Mouse (Mus musculus): Measurements from ENCODE around the gene Zfp710.
"Not testable (repeated sequence)": the region's sequence is repeated elsewhere in the genome, so short reads cannot be mapped to it uniquely, and the experiment has no call there.

Gene Zfp710

GRCm38 (mm10) chr7:80024521-80025390, at the start of gene Zfp710:
Gene Zfp710, plus strand, starts transcription at chr7:80024814.
- peak; percentile 52 for DNase-seq (ENCODE audit: low spot score)

DNA sequence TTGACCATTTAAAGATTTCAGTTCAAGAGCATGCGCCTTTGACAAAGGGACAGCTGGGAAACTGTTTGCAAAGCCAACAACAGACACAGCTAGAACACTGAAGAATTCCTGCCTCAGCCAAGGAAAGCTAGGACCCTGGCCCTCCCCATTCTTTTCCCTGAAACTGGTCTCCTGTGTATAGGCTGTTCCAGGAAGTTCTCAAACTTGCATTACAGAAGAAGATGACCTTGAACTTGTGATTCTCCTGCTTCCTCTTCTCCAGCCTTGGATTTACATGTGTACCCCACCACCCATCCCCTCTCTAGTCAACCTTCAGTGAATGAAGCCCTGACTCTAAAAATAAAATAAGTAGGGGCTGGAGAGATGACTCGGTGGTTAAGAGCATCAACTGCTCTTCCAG, 49.3 kb upstream of the Zfp710 start:
- DNase-seq (ENCODE audit: low spot score), result no peak

DNA sequence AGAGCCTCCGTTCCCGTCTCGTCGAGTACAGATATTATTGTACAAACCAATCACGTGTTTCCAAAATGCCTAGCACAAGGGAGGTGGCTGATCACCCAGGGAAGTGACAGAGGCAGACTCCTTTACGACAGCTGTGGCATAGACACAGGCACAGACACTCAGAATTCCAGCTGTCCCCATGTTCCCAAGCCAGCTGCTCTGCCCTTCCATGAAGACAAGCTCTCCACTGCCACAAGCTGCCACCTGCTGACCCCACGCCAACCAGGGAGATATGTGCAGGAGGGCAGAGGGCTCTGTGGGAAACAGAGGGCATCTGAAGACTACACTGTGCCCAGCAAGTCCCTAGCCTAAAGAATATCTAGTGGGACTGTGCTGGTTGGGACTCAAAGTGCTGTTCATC, 37.9 kb upstream of the Zfp710 start:
- no peak for DNase-seq (ENCODE audit: low spot score)

GRCm38 (mm10) chr7:79987745-79988144, 36.9 kb upstream of the Zfp710 start:
- no peak for DNase-seq (ENCODE audit: low spot score)

GRCm38 (mm10) chr7:79988466-79988865, 36.1 kb upstream of the Zfp710 start:
- DNase-seq (ENCODE audit: low spot score), result not testable (repeated sequence)

- no peak for DNase-seq (ENCODE audit: low spot score)
Observed at GRCm38 (mm10) chr7:79994476-79994875, 30.1 kb upstream of the Zfp710 start.

DNA sequence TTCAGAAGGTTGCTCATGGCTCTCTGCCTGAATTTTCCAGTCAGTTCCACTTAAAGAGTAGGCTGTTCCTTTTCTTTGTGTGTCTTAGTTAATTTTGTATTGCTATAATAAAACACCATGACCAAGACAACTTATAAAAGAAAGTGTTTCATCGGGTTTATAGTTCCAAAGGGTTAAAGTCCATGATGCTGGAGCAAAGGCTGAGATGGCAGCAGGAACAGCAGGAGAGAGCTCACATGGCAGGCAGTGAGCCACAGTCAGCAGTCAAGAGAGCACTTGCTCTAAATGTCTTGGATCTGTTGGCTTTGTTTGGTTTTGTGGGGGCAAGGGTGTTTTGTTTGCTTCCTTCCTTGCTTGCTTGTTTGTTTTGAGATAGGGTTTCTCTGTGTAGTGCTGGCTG, 26.9 kb upstream of the Zfp710 start:
- DNase-seq (ENCODE audit: low spot score), result no peak

- DNase-seq (ENCODE audit: low spot score), result no peak
Observed at GRCm38 (mm10) chr7:80002353-80003055, 22.1 kb upstream of the Zfp710 start.

- DNase-seq (ENCODE audit: low spot score), result no peak
Observed at GRCm38 (mm10) chr7:80004776-80005554, 19.6 kb upstream of the Zfp710 start.

DNA sequence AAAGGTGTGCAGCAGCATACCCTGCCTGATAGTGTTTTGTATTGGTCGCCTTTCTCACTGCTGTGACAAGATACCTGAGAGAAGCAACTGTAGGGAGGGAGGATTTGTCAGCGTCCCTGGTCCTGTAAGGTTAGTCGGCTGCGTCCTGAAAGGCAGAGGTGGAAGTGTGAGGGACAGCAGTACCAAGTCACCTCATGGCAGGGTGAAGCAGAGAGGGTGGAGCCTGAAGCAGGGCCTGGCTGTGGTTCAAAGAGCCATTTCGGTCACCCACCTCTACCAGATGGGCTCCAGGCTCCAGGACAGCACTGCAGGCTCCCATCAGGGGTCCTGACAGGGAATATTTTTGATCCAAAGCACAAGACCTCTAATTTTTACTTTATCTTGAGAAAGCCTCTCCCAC, 13.9 kb upstream of the Zfp710 start:
- DNase-seq (ENCODE audit: low spot score), result no peak

- peak; percentile 32 for DNase-seq (ENCODE audit: low spot score)
Observed at GRCm38 (mm10) chr7:80011470-80011869, 13.1 kb upstream of the Zfp710 start.

DNA sequence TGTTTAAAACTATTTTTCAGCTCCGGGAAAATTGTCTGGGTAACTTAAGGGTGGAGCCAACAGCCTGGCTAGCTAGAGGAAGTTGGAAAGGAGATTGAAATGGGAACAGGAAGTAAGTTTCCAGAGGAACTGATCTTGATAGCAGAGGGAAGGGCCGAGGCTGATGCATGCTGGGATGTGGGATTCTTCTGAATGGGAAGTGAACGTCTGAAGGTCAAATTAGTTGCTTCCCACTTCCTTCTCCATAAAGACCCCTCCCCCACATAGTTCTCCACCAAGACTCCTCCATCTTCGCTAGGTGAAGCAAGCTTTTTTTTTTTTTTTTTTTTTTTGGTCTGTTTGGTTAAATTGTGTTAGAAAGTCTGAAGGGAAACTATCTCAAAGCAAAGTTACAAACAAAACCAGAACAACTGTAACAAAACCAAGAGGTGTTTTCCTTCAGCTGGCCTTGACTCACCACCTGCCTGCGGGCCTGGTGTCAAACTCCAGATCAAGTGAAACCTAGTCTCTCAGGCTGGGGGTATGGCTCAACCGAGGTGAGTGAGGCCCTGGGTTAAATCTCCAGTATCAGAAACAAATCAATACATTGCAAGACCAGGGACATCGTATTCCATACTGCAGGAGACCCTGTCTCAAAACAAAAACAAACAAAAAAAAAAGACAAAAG, 10.6 kb upstream of the Zfp710 start:
- DNase-seq (ENCODE audit: low spot score), result no peak

DNA sequence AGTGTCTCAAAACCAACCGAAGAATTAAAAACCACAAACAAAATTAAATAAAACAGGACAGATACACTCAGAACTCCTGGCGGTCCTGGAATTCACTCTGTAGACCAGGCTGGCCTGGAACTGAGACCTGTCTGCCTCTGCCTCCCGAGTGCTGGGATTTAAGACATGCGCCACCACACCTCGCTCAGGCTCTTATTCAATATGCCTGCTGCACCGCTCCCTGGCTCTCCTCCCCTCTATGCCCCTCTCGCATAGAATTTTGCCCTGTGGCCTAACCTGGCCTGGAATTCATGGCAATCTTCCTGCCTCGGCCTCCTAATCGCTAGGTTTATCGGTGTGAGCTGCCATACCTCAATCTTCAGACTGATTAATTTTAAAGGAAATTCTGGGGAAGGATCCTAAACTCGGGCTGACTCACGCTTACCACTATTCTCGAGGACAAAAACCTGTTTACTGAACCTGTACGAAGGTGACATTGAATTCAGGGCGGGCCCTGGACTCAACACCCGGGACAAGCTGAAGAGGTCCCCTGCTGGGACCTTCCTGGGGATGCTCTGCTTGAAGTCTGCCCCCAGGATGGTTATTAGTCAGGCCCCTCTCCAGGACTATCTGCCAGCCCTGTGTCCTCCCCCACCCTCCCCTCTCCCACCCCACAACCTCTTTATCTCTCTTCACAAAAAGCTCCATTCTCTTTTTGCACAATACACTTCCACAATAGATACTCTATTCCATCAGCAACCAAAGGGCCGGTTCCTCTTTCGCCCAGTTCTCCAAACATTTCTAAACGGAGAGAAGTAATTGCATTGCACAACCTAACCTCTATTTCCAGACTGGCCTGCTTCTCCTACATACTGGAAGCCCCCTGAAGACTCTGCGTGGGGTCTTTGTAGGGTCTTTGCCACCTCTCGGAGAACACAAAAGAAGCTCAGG, 9.5 kb upstream of the Zfp710 start:
- DNase-seq (ENCODE audit: low spot score), result no peak

GRCm38 (mm10) chr7:80018506-80019452, 5.8 kb upstream of the Zfp710 start:
- no peak for DNase-seq (ENCODE audit: low spot score)

DNA sequence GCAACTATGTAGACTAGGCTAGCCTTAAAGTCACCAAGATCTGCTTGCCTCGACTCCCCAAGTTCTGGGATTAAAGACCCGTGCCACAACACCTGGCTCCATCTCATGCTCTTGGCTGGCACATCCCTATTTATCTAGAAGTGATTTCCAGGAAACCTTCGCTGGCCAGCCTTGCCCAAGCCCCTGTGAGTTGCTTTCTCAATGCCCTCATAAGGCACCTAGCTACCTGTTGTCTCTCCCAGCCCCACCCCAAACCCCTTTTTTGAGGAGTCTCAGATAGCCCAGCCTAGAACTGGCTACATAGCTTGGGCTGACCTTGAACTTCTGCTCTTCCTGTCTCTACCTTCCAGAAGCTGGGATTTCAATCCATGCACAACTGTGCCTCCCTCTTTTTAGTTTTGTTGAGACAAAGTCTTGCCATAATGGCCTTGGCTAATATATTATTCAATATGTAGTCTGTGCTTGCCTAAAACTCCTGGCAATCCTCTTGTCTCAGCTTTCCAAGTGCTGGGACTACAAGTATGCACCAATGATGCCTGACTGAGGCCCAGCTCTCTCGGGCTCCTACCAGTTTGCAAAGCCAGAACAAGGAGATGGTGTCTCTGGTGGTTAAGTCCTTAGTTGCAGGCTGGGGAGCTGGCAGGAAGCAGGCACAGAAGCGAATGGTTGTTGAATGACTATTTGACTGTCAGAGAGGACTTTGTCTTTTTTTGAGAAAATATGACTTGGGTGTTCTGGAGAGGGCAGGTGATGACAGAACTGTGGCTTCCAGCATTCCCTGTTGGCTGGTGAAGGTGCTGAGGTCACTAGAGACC, 786 bp upstream of the Zfp710 start:
- DNase-seq (ENCODE audit: low spot score), result no peak

DNA sequence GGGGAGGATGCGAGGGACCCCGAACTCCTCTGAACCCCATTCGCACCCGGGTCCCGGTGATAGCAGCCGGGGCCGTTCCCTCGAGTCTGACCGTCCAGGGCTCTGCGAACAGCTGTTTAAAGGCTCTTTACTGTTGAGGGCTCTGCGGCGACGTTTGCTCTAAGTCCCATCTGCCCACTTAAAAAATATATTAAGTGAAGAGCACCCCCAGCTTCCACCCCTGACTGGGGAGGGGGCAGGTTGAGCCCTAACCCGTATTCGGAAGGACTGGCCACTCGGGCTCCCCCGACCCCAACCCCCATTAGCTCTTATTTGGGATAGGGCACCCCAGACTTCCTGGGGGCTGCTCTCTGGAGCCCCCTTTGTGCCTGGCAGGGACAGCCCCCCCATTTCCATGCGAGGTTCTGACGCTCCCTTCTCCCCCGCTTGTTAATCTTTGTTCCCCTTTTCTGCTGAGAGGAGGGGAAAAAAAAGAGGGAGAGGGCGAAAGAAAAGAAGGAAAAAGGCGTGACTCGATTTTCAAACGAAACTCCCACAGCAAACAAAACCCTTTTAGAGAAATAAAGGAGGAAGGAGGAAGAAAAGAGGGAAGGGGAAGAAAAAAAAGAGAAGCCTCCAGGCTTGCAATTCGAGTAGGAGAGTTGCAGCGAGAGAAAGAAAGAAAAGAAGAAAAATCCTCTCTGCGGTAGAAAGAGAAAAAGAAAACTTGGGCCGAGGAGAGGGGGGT, 940 bp downstream of the Zfp710 start:
- DNase-seq (ENCODE audit: low spot score), result no peak

DNA sequence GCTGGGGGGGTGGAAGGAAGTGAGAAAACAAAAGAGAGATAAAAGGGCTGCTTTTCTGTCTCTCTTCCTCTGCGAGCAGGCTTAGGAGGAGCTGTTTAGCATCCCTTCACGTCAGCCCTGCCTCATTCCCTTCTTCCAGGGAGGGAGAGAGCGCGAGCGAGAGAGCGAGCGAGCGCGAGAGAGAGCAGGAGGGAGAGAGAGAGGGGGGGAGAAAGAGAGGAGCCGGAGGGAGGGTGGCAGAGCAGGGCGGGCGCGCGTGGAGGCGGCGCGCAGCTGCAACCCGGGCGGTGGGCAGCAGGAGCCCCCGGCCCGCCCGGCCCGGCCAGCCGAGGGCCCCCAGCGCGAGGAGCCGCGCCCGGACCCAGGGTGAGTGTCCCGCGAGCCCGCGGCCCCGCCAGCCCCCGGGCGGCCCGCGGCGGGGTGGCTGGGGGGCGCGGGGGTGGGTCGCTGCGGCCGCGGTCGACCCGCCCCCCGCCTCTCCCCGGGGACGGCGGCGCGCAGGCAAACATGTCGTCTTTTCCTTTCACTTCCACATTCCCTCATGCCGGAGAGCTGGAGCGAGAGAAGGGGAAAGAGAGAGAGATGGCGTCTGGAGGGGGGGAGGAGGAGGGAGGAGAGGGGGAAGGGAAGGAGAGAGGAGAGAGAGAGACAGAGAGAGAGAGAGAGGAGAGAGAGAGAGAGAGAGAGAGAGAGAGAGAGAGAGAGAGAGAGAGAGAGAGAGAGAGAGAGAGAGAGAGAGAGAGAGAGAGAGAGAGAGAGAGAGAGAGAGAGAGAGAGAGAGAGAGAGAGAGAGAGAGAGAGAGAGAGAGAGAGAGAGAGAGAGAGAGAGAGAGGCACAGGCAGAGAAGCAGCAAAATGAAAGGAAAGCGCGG, 1.7 kb downstream of the Zfp710 start:
- no peak for DNase-seq (ENCODE audit: low spot score)

Data from spleen, adult 12 weeks (tissue).